Mouse (Mus musculus): ENCODE data around the gene Gm21173.
"Not testable (repeated sequence)": the region's sequence is repeated elsewhere in the genome, so short reads cannot be mapped to it uniquely, and the experiment has no call there.

Gene Gm21173

GRCm38 (mm10) chrY:76761300-76761699, at the start of gene Gm21173:
Gene Gm21173 (plus strand): TSS chrY:76761600.
- not testable (repeated sequence) for DNase-seq
